Mouse (Mus musculus) urinary bladder, postnatal 14 days (tissue): ENCODE measurements around the gene Aunip.
"Not testable (repeated sequence)": the region's sequence is repeated elsewhere in the genome, so short reads cannot be mapped to it uniquely, and the experiment has no call there.

Source experiments
- DNase-seq: peaks from one replicate; pipeline ENCODE4 v3.0.0; 2021; ENCODE audit warnings: low spot score

The Aunip gene

DNA sequence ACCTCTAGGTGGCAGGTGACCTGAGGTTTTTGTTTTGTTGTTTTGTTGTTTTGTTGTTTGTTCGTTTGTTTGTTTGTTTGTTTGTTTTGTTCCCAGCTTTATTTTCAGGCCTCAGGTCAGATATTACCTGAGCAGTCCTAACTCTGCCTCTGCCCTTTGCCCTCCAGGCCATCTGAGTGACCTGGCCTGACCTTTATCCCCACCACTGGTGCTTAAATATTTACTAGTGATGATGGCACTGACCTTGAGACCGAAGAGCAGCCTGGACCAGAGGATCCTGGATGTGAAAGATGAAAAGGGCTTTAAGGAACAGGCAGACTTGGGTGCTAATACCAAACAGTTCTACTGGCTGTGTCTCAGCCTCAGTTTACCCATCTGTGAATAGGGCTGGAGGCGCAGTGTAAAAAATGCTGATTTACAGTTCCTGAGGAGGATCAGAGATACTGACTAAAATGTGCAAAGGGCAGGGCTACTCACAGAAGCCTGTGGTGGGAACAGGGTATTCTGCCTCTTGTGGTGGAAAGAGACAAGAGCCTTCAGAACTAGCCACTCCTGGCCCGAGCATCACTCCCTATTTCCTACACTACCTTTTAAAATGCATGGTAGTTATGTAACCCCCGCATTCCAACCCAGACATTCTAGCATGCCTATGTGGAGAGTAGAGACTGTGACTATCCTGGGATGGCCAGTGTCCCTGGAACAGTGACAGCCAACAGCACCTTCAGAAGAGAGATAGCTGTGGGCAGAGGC is 25.5 kb upstream of the Aunip start:
- DNase-seq = no peak

DNA sequence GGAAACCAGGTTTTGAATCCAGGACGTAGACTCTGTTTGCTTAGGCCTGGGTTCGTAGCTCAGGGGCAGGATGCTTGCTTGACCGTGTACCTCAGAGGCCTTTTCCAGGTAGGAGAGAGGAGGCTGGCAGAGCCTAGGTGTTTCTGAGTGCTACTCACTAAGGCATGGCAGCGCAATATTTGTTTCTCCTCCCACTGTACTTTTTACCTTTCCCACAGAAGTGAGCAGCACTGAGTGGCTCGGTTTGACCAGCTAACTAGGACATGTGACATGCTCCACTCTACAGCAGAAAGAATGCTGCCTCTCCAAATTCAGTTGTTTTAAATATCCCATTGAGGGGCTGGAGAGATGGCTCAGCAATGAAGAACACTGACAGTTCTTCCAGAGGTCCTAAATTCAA is 22.6 kb upstream of the Aunip start:
- DNase-seq = no peak

DNA sequence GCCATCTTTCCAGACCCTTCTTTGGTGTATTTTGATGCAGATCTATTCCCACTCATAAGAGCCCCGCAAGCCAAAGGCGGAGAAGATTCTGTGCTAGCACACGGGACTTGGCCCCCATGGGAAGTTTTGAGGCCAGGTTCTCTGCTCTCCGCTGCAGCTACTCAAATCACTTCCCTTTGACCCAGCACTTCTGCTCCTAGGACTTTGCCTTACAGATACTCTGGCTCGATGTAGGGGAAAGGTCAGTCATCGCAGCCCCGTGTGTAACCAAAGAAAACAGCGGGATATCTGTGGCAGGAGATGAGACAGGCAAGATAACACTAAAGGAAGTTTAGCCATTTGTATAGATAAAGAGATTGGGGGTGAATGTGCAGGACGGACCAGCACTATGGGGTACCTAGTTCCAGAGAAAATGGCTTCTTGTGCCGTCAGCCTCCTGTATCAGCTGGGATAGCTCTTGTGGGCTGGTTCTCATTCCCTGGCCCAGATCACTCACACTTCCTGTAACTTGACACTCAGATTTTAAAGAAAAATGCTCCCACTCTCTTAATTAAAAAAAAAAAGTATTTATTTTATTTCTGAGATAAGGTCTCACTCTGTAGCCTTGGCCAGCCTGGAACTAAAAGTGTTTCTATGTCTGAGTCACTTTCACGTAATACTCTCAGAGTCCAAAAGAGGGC is 20.7 kb upstream of the Aunip start:
- no peak for DNase-seq

DNA sequence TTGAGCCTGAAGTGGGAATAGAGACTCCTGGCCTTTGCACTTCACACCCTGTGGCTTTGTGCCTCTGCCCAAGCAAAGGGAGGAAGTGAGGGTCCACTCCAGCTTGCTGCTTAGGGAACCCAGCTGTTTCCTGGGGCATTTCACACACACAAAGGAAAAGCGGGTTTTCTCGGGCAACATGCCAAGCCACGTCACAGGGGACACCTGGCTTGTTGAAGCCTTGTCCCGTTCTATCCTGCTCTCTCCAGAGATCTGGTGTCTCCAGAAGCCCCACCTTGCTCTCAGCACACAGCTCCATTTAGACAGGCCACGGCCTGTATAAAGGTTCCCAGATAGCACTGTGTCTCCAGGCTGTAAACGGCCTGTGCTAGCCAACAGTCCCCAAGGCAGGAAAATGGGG is 19.1 kb upstream of the Aunip start:
- DNase-seq = peak; percentile 81

DNA sequence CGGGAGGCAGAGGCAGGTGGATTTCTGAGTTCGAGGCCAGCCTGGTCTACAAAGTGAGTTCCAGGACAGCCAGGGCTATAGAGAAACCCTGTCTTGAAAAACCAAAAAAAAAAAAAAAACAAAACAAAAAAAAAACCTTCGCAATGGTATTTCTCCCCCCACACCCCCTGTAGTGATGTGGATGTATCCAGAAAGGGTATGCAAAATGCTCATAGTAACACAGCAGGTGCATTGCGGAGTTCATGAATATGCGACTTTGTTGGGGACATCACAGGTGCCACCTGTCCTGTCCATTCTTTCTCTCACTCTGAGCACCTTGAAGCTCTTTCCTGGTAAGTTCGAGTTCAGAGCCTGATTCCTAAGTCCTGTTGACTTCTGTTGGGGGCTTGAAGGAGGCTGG is 16.6 kb upstream of the Aunip start:
- DNase-seq = not testable (repeated sequence)

DNA sequence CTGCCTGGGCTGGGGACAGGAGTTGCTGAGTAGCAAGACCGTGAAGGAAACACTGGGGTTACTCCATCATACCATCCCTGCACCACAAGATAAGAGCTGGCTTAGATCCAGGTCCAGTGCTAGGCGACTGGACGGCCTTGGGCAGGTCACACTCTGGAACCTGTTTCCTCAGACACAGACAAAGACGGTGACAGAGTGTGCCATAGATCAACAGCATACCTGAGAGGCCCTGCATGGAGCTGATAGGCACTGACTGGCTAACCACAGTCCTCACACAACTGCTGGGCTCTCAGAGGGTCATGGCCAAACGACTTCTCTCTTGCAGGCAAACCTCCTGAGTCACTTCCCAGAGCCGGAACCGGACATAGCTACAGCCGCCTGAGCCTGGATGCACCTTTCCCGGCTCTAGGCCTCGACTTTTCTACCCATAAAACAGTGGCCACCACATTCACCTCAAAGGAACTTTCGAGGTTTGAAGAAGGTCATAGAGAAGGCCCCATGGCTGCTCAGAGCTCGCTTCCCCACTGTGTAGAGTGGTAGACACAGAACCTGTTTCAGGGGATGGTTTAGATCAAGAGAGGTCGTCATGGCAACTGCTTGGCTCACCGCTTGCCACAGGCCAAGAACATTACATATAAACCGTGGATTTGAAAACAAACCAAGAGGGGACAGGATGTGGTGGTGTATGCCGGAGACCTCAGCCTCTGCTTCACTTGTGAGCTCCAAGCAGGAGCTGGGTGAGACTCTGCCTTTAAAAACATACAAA is 15.8 kb upstream of the Aunip start:
- DNase-seq = no peak

DNA sequence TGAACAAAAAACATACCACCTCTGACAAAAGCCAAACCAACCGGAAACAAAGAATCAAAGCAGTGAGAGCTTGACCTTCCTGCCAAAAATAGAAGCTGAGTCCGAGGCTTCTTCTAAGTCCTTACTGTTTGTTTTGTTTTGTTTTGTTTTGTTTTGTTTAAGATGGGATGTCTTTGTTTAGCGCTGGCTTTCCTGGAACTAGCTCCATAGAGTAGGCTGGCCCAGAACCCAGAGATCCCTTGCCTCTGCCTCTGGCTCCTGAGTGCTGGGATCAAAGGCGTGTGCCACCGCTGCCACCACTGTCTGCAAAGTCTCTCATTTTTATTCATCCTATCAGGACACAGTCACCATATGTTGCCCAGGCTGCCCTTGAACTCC is 15.3 kb upstream of the Aunip start:
- no peak for DNase-seq

DNA sequence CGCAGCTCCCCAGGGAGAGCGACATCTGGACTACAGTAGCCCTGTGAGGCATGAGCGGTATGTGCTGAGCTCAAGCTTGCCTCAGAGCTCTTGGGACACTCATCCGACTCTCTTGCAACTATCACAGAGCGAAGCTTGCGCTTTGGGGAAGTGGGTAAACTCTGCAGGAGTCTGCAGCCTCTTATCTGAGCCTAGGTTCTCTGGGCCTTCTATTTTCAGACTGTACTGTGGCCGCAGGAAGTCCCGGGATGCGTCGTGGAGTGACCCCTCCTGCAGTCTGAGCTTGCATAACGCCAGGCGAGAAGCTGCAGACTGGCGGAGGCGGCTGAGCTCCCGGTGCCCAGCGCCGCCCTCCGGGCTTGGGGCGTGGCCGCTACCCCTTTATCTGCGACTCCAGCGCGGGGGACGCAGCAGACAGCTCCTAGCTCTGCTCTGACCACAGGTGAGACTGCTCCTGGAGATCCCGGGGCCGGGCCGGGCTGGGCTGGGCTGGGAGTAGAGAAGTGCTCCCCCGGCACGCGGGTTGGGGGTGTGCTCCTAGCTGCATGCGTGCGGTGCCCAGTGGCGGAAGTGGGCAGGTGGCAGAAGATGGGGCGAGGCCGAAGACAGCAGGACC is 14.1 kb upstream of the Aunip start, which contains the start of gene Paqr7:
TSS of gene Paqr7 (plus strand) at position 103 of the 616 bp plus-strand sequence.
- DNase-seq = peak; percentile 82

DNA sequence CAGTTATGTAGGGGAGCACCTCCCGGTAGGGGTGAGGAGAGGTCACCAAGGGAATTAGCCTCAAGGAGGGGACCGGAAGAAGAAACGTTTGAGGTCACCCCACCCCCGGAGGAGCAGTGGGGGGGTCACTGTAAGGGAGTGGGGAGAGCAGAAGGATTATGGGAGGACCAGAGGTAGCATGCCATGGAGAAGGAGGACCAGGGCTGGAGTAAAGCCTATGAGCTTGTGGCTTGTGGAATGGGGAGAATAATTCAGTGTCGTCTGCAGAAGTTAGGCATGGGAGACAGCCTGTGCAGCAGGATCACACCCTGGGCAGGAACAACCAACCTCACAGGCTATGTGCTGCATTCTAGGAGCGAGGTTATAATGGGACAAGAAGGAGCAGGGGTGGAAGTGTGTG is 13.6 kb upstream of the Aunip start:
- DNase-seq = no peak

DNA sequence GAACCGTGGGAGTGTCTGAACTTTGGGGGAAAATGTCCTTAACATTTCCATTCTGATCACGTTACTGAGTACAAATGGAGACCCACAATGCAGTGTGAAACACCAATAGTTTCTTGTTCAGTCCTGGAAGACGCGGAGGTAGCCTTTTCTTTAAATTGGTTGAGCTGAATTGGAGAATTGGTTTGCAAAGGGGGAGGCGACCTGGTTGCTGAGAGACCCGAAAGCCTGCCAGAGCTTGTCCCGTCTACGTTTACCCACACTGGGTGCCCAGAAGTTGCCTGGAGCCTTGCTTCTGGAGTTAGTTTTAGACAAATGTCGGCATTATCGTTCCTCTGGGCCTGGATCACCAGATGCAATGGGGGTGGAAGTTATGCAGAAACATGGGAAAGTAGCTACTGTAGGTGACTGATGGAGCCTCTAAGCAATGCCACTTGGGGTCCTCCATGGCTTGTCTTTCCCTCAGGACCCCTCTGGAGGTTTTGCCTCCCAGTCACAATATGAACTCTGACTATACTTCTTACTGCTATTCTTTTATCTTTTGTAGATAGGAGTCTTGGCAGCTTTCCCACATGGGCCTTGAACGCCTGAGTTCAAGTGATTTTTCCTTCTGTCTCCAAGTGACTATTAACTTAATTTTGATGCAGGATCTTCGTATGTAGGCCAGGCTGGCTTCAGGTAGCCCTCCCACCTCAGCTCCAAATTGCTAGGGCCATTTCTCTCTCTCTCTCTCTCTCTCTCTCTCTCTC is 12.6 kb upstream of the Aunip start:
- DNase-seq = no peak

DNA sequence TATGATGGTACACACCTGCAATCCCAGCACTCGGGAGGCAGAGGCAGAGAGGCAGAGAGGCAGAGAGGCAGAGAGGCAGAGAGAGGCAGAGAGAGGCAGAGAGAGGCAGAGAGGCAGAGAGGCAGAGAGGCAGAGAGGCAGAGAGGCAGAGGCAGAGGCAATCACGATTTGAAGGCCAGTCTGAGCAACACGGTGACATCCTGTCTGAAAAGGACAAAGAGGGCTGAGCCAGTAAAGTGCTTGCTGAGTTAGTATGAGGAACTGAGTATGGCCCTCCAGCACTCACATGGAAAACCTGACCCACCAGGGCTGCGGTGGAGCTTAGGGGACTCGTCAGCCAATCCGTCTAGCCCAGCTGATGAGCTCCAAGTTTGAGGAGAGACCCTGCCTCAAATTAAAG is 11.8 kb upstream of the Aunip start:
- DNase-seq = not testable (repeated sequence)

DNA sequence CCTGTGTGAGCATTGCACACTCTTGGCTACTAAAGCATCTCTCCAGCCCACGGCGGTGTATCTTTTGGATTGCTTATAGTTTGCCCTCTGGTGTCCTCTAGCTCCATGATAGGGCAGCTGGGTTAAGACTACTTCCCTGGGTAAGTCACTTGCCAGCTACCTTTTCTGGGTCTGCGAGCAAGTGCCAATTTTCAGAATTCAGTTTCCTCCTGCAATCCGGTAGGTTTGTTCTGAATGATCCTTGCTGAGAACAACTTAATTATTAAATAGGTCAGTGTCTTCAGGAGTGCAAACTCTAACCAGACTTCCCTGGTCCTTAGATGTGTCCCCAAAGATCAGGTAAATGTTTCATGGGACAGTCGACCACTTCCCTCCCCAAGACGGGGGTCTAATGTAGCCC is 9.7 kb upstream of the Aunip start:
- no peak for DNase-seq

DNA sequence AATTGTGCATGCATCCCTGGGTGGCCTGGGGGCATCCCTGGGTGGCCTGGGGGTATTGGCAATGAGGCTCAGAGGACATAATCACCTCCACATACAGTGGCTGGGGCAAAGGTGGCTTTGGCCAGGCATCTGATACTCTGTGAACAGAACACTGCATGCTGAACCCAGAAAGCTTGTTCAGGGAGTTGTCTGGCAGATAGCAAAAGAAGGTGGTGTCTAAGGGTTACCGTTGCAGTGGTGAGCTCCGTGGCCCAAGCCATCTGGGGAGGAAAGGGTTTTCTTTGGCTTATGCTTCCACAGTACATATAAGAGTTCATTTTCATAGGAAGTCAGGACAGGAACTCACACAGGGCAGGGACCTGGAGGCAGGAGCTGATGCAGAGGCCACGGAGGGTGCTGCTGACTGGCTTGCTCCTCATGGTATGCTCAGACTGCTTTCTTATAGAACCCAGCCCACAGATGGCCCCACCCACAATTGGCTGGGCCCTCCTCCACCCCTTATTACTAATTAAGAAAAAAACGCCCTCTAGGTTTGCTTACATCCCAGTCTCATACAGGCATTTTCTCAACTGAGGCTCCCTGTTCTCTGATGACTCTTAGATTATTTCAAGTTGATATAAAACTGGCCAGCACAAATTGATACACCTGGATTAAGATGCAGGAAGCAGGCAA is 7.0 kb upstream of the Aunip start:
- no peak for DNase-seq

DNA sequence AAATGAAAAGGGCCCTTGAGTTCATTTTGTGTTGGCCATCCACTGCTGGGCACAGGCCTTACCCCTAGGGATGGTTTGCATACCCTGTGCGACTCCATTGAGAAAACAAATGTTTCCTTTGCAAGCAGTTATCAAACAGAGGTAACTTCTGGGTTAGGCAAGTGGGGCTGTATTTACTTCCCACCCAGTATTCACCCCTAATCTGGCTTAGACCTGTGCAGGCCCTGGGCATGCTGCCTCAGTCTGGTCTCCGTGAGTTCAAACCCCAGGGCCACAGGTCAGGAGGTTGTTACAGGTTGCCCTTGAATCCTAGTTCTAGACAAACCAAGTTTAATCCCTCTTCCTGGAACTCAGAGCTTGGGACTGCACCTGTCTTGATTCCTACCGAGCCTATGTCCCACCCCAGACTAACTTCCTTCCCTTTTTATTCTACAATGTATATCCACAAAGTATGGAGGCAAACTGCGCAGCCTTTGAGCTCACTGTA is 5.5 kb upstream of the Aunip start:
- DNase-seq = no peak

DNA sequence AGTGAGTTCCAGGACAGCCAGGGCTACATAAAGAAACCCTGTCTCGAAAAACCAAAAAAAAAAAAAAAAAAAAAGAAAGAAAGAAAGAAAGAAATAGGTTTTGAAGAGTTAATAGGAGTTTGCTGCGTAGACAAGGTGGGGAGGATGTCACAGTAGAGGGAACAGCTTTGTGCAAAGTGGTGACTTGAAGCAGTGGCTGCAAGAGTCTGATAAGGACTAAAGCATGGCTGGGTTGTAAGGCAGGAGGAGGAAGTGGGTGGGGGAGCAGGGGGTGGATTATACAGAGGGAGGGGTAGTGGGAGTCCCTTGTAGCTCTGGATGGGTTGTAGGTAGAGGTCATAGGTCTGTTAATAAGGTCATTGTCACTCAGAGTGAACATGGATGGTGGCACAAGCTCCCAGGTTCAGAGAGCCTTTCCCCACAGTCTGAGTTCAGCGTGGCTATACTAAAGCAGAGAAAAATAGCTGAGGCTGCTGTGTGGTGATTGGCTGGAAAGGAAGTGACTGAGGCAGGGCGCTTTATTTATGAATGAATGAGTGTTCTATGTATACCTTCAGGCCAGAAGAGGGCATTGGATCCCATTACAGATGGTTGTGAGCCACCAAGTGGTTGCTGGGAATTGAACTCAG is 4.7 kb upstream of the Aunip start:
- DNase-seq = no peak

DNA sequence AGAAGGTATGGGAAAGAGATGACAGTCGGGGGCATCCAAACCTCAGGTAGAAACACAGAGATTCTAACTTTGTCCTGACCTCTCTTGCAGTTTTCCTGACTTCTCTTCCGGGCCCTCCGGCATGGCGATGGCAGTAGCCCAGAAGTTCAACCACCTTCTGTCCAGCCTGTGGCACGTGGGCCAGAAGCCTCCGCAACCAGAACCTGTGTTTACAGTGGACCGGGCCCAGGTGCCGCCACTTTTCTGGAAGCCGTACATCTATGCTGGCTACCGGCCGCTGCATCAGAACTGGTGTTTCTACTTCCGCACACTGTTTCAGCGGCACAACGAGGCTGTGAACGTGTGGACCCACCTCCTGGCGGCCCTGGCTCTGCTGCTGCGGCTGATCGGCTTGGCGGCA is 4.1 kb upstream of the Aunip start:
- DNase-seq = no peak

DNA sequence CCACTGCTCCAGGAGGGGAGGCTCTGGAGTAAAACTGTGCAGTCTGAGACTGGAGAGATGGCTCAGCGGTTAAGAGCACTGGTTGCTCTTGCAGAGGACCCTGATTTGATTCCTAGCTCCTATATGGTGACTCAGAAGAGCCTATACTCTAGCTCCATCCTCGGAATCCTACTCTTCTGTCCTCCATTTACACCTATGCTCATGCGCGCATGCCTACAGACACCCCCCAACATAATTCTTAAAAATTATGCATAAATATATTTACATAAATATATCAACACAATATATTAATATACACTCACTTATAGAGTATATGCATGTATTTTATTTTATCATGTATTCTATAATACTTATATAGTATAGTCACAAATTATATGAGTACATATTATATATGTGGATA is 403 bp upstream of the Aunip start:
- no peak for DNase-seq

DNA sequence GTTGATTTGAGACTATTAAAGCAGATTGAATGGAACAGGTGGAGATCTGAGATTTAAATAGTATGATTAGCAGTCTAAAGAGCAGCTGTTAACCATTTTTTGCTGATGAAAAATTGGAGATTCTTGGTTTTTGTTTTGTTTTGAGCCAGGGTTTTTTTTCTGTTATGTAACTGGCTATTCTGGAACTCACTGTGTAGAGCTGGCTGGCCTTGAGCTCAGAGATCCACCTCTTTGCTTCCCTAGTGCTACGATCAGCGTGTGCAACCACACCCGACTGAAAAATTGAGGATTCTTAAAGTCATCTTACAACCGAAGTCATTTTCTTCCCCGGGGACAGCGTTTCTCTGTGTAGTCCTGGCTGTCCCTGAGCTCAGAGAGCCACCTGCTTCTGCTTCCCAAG is 931 bp downstream of the Aunip start:
- no peak for DNase-seq

DNA sequence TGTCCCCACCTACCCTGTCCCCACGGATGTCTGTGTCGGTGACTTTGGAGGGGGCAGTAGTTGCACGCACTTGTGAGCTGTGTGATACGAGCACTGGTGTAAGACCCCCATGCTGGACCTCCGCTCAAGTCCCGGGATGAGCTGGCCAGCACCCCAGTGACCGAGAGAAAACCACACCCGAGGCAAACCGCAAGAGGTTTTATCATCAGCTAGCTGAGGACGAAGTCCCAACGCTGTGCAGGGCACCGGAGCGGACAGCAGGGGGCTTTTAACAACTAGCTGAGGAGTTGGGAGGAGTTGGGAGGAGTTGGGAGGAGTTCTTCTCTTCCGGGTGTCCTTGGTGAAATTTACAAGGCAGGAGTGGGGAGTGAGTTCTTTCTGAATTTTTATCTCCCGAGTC is 2.0 kb downstream of the Aunip start:
- DNase-seq = peak; percentile 83

DNA sequence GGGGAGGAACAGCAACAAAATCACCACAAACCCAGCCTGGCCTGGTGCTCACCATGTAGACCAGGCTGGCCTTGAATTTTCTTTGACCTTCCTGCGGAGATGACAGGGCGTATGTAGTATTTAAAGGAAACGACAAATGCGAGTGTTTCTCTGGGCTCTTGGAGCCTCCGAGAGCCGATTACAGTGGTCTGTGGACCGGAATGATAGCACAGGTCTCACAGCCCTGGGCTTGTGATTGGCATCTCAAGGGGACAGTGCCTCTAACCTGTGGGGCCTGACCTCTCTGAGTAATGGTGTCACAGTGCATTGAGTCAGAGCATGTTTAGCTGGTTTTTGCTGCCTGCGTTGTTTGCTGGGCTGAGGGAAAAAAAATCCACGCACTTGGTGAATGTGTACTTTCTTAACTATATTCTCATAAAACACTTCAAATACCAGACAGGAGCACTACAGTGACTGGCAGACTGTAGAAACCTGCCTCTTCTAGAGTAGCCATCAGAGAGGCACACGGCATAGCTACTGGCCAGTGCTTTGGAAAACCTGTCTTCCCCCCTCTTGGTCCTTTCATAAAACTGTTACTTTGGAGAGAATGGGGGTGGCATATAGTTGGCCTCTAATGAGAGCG is 3.6 kb downstream of the Aunip start:
- peak; percentile 50 for DNase-seq
